Mouse (Mus musculus): ENCODE data around the gene Zfp94. TPM values are rescaled to one million over a fixed set of nuclear protein-coding genes. Genes with fewer than 3 reads are reported as not detected.
A peak's percentile ranks its signal among the peaks of the same experiment; 100 is the strongest.

Zfp94 gene
- total RNA-seq, 1 experiment = 5.4 TPM

DNA sequence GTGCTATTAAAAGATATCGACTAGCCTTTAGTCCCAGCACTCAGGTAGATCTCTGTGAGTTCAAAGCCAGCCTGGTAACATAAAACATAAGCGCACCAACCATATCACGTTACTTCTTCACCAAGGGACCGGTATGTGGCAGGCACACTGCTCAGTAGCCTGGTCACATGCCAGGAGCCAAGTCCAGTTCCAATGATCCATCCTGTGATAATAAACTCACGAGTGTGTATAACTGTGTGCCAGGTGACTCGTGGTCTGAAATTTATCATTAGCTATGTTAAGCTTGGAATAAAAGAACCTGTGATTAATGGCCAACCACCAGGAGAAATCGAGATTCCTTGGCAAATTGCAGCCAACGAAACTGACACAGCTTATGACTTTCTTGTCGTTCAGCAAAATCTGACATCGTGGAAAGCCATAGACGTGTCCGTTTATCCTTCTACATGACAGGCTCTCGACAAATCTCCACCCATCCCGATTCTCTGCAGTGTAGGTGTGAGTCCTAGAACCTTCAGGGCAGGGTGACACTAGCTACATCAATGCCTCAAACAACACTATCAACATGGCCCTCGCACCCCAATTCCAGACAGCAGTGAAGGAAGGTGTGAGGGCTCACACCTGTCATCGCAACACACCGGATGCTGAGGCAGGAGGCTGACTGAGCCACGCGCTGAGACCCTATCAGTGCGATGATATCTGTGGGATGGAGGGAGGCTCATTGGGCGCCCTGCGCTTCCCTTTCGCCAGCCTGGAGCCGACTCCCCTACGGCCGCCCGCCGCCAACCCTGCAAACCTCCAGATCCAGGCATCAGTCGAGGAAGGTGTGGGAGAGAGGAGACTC lies 520 bp downstream of the Zfp94 start:
- Histone ChIP-seq H3K36me3 (ENCODE audit: control insufficient read depth, insufficient read depth, low read length, poor library complexity, severe bottlenecking) (peaks cover 3% of the 10 kb centered on the region; the same call in 1 of the 2 replicates), H3K9ac (ENCODE audit: insufficient read depth, low read depth, low read length, poor library complexity, severe bottlenecking) (peak overlapping the region; percentile 61; the same call in 1 of the 2 replicates), H3K27ac (ENCODE audit: insufficient read depth, low read depth, low read length, poor library complexity, severe bottlenecking) (no peak overlapping the region), H3K9me3 (ENCODE audit: control insufficient read depth, insufficient read depth, low read depth, low read length) (no peaks in the 10 kb centered on the region), H3K4me1 (ENCODE audit: control insufficient read depth in 2 of 2, insufficient read depth in 2 of 2, low read length in 2 of 2, poor library complexity in 1 of 2) (no peaks in the 10 kb centered on the region), H3K4me3 (ENCODE audit: insufficient read depth in 1 of 2, low read depth in 1 of 2, low read length in 2 of 2, poor library complexity in 1 of 2, severe bottlenecking in 1 of 2) (peak overlapping the region; percentile 22 to 58; a peak in 3 of 4 replicates)
- DNase-seq (ENCODE audit: low read depth, low spot score) = no peak
- no peak for TF ChIP-seq ZC3H11A (IDR thresholded peaks at IDR 0.05; ENCODE audit: borderline replicate concordance, low read depth, low read length)
- TF ChIP-seq ZNF384 (IDR thresholded peaks at IDR 0.05; ENCODE audit: low read depth, low read length) = no peak
- no peak for TF ChIP-seq MAFK (IDR thresholded peaks at IDR 0.05; ENCODE audit: insufficient read depth, low read depth, low read length)
- no peak for TF ChIP-seq HCFC1 (IDR thresholded peaks at IDR 0.05; ENCODE audit: borderline replicate concordance, insufficient read depth, low read length)
- TF ChIP-seq CHD2 (IDR thresholded peaks at IDR 0.05; ENCODE audit: low read depth, low read length) = no peak
- in situ Hi-C loops (cut with MboI; ENCODE audit: low sequenced_read_pairs in 2 of 2, unreplicated experiment in 2 of 2) = no loop called here

DNA sequence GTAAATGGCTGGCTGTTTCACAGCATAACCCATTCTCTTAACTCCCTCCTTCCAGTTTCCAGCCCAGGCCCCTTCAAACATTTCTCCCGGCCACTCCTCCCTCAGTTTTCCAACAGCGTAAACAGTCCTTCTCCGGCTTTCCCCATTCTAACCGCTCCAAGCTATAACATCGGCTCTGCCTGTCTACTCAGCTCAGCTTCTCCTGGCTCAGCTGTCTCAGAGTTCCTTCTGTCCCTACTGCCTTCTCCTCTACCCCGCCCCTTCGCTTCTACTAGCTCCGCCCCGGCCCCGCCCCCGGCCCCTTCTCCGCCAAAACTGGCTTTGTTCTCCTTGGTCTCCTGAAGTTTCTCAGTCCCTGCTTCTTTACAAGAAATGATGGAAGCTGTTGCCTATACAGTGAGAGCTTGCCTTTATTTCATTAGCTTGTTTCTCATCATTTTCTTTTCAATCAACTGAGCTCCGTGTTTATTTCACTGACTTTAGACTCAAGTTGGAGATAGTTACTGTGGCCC lies 15.6 kb downstream of the Zfp94 start, which contains the start of gene Zfp61:
Gene Zfp61, minus strand, starts transcription at position 462 of the 512 bp plus-strand sequence.
- no peak within 1 kb of the TSS for H3K27ac ChIP-seq (ENCODE audit: insufficient read depth, low read depth, low read length, poor library complexity, severe bottlenecking)

GRCm38 (mm10) chr7:24299823-24300481 lies 16.5 kb downstream of the Zfp94 start:
- Histone ChIP-seq H3K4me3 (ENCODE audit: insufficient read depth in 1 of 2, low read depth in 1 of 2, low read length in 2 of 2, poor library complexity in 1 of 2, severe bottlenecking in 1 of 2) (peak overlapping the region; percentile 43 to 88; a peak in 3 of 4 replicates), H3K9ac (ENCODE audit: insufficient read depth, low read depth, low read length, poor library complexity, severe bottlenecking) (no peak overlapping the region; the same call in 1 of the 2 replicates), H3K9me3 (ENCODE audit: control insufficient read depth, insufficient read depth, low read depth, low read length) (no peaks in the 10 kb centered on the region), H3K4me1 (ENCODE audit: control insufficient read depth in 2 of 2, insufficient read depth in 2 of 2, low read length in 2 of 2, poor library complexity in 1 of 2) (peaks cover 2% of the 10 kb centered on the region in 2 experiments; a peak in 1 of 4 replicates), H3K36me3 (ENCODE audit: control insufficient read depth, insufficient read depth, low read length, poor library complexity, severe bottlenecking) (peaks cover 17% of the 10 kb centered on the region; the same call in 1 of the 2 replicates), H3K27ac (ENCODE audit: insufficient read depth, low read depth, low read length, poor library complexity, severe bottlenecking) (no peak overlapping the region)
- TF ChIP-seq ZNF384 (IDR thresholded peaks at IDR 0.05; ENCODE audit: low read depth, low read length) (no peak), CHD2 (IDR thresholded peaks at IDR 0.05; ENCODE audit: low read depth, low read length) (no peak), HCFC1 (IDR thresholded peaks at IDR 0.05; ENCODE audit: borderline replicate concordance, insufficient read depth, low read length) (no peak), ZC3H11A (IDR thresholded peaks at IDR 0.05; ENCODE audit: borderline replicate concordance, low read depth, low read length) (no peak), MAFK (IDR thresholded peaks at IDR 0.05; ENCODE audit: insufficient read depth, low read depth, low read length) (no peak)
- in situ Hi-C loops (cut with MboI; ENCODE audit: low sequenced_read_pairs in 2 of 2, unreplicated experiment in 2 of 2) = no loop called here
- no peak for DNase-seq (ENCODE audit: low read depth, low spot score)

More for the DNA sequence above, 15.6 kb downstream of the Zfp94 start, which contains the start of gene Zfp61:
- no peak for DNase-seq (ENCODE audit: low read depth, low spot score)
- TF ChIP-seq CHD2 (IDR thresholded peaks at IDR 0.05; ENCODE audit: low read depth, low read length) (no peak), ZC3H11A (IDR thresholded peaks at IDR 0.05; ENCODE audit: borderline replicate concordance, low read depth, low read length) (no peak)
- Histone ChIP-seq H3K36me3 (ENCODE audit: control insufficient read depth, insufficient read depth, low read length, poor library complexity, severe bottlenecking) (peaks cover 10% of the 10 kb centered on the region; the same call in 1 of the 2 replicates), H3K4me3 (ENCODE audit: insufficient read depth in 1 of 2, low read depth in 1 of 2, low read length in 2 of 2, poor library complexity in 1 of 2, severe bottlenecking in 1 of 2) (0 out of 4 replicates have a peak within 1 kb of the TSS, but pooled peaks of 1 of the 2 experiments have one; percentile 88), H3K4me1 (ENCODE audit: control insufficient read depth in 2 of 2, insufficient read depth in 2 of 2, low read length in 2 of 2, poor library complexity in 1 of 2) (peaks cover 2% of the 10 kb centered on the region in 2 experiments; a peak in 1 of 4 replicates), H3K9me3 (ENCODE audit: control insufficient read depth, insufficient read depth, low read depth, low read length) (no peaks in the 10 kb centered on the region), H3K9ac (ENCODE audit: insufficient read depth, low read depth, low read length, poor library complexity, severe bottlenecking) (no peak within 1 kb of the TSS)
- in situ Hi-C loops (cut with MboI; ENCODE audit: low sequenced_read_pairs in 2 of 2, unreplicated experiment in 2 of 2) = no loop called here

DNA sequence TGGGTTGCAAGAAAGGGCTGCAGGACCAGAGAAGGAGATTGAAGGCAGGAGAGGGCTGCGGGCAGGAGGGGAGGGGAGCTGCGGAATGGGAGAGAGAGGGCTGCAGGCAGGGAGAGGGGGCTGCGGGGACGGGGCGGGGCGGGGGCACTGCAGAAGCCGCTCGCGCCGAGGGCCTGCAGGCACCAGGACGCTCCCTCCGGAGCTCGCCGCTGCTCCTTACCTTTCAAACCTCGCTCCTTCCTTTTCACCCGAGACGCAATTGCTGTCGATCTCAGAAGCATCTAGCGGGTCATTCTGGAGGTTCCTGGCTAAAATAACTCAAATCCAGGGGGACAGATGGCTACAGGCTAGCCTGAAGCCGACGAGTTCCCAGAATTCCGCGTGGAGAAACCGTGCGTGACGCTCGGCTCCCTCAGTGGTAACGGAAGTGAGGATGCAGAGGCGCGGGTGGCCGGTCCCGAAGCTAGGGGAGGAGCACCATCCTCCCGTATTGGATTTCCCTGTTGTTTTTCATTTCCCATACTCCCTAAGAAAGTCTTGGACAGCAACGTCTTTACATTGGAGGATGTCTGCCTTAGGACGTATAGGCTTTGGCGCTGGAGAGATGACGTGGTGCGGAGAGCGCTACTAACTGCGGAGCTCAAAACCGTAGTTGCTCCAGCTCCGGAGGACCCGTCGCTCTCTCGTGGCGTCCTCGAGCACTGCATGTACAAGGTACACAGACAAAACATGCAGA lies 17.3 kb downstream of the Zfp94 start:
- peak overlapping the region; percentile 85 to 88 for H3K4me3 ChIP-seq (ENCODE audit: insufficient read depth in 1 of 2, low read depth in 1 of 2, low read length in 2 of 2, poor library complexity in 1 of 2, severe bottlenecking in 1 of 2)
- H3K4me1 ChIP-seq (ENCODE audit: control insufficient read depth in 2 of 2, insufficient read depth in 2 of 2, low read length in 2 of 2, poor library complexity in 1 of 2) = peaks cover 2% of the 10 kb centered on the region in 2 experiments; a peak in 1 of 4 replicates
- TF ChIP-seq HCFC1 (IDR thresholded peaks at IDR 0.05; ENCODE audit: borderline replicate concordance, insufficient read depth, low read length) (peak; percentile 61; the same call in 1 of the 2 replicates), ZC3H11A (IDR thresholded peaks at IDR 0.05; ENCODE audit: borderline replicate concordance, low read depth, low read length) (0 out of 2 replicates have a peak, but pooled peaks have one; percentile 47), ZNF384 (IDR thresholded peaks at IDR 0.05; ENCODE audit: low read depth, low read length) (no peak), MAFK (IDR thresholded peaks at IDR 0.05; ENCODE audit: insufficient read depth, low read depth, low read length) (no peak), CHD2 (IDR thresholded peaks at IDR 0.05; ENCODE audit: low read depth, low read length) (no peak)
- H3K9ac ChIP-seq (ENCODE audit: insufficient read depth, low read depth, low read length, poor library complexity, severe bottlenecking) = peak overlapping the region; percentile 79
- peak overlapping the region; percentile 17; the same call in 1 of the 2 replicates for H3K27ac ChIP-seq (ENCODE audit: insufficient read depth, low read depth, low read length, poor library complexity, severe bottlenecking)
- H3K9me3 ChIP-seq (ENCODE audit: control insufficient read depth, insufficient read depth, low read depth, low read length) = no peaks in the 10 kb centered on the region
- peaks cover 19% of the 10 kb centered on the region; the same call in 1 of the 2 replicates for H3K36me3 ChIP-seq (ENCODE audit: control insufficient read depth, insufficient read depth, low read length, poor library complexity, severe bottlenecking)
- in situ Hi-C loops (cut with MboI; ENCODE audit: low sequenced_read_pairs in 2 of 2, unreplicated experiment in 2 of 2) = no loop called here
- DNase-seq (ENCODE audit: low read depth, low spot score) = peak; percentile 75

Data from ES-E14 (cell line).